ENCODE assay signal across 21 mouse cellular contexts in genomic region chr2:44438070-44438469, GRCm38 (mm10).
"Had no signal": no experiment of that assay in that cellular context is flagged by ENCODE, and none has a peak within 500 bp of the region (broad histone marks: within the 10 kb centered on the region; RNA-seq: fewer than 3 reads in every experiment).

No protein-coding gene starts in this region.

- H3K36me3 ChIP-seq: midbrain, embryonic 15.5 days; neural tube, embryonic 12.5 days; neural tube, embryonic 15.5 days; stomach, embryonic 15.5 days had no signal

- DNase-seq: kidney, adult 18-20 months; kidney, postnatal 25 days; layer of hippocampus, adult 9-11 months; liver, postnatal 0 days; right cerebral cortex, postnatal 25 days; spleen, adult 18-20 months; thymus, postnatal 36 days had no signal

- H3K9me3 ChIP-seq: neural tube, embryonic 15.5 days; stomach, embryonic 15.5 days had no signal

- H3K9ac ChIP-seq: liver, embryonic 14.5 days; liver, postnatal 0 days; lung, embryonic 14.5 days; midbrain, embryonic 12.5 days; midbrain, embryonic 15.5 days; neural tube, embryonic 12.5 days; neural tube, embryonic 15.5 days; stomach, embryonic 15.5 days had no signal

- H3K4me2 ChIP-seq: liver, embryonic 11.5 days; lung, embryonic 14.5 days; midbrain, embryonic 12.5 days; midbrain, embryonic 15.5 days; neural tube, embryonic 12.5 days; neural tube, embryonic 15.5 days; stomach, embryonic 15.5 days had no signal

- ATAC-seq: intestine, embryonic 16.5 days; liver, postnatal 0 days; lung, postnatal 0 days; midbrain, embryonic 15.5 days had no signal

- H3K27me3 ChIP-seq: megakaryocyte, embryonic 14.5 days; midbrain, embryonic 12.5 days; midbrain, embryonic 15.5 days; neural tube, embryonic 12.5 days; neural tube, embryonic 15.5 days; stomach, embryonic 15.5 days had no signal

- H3K4me1 ChIP-seq: megakaryocyte, embryonic 14.5 days; midbrain, embryonic 15.5 days; neural tube, embryonic 12.5 days; neural tube, embryonic 15.5 days; stomach, embryonic 15.5 days had no signal

- H3K4me3 ChIP-seq: layer of hippocampus, adult 2 months; megakaryocyte, embryonic 14.5 days; midbrain, embryonic 12.5 days; midbrain, embryonic 15.5 days; neural tube, embryonic 12.5 days; neural tube, embryonic 15.5 days; stomach, embryonic 15.5 days had no signal

- H3K27ac ChIP-seq: kidney, postnatal 0 days; liver, embryonic 14.5 days; macrophage; midbrain, embryonic 12.5 days; midbrain, embryonic 15.5 days; neural tube, embryonic 12.5 days; neural tube, embryonic 15.5 days; stomach, embryonic 15.5 days had no signal
